Mouse (Mus musculus) hindbrain, embryonic 11.5 days (tissue): ENCODE measurements at regions not wholly inside any gene's neighbourhood (a gene's known extent, or its start where the extent isn't known, plus 50 kb on each side); places are given as distances from the start of the nearest gene placed in this dataset.
"Not testable (repeated sequence)": the region's sequence is repeated elsewhere in the genome, so short reads cannot be mapped to it uniquely, and the experiment has no call there.

ENCODE experiments used
- ATAC-seq: fragments of 200-750 bp; cut with Nextera tagmentation; 2 replicates; pipeline ENCODE4 v1.8.0; 2017; ENCODE audit warnings: mild to moderate bottlenecking, moderate TSS enrichment, moderate library complexity; ENCODE audit not compliant: low FRiP score
- DNase-seq: peaks from one replicate; pipeline ENCODE4 v3.0.0-alpha.2; 2015; ENCODE audit warnings: low spot score
- H3K27ac ChIP-seq: fragments of 300-500 bp; sonication (generic); 2 replicates; pipeline ENCODE4 v1.5.1; 2014; ENCODE audit warnings: mild to moderate bottlenecking, low read depth, low read length
- H3K27me3 ChIP-seq: fragments of 300-500 bp; sonication (generic); 2 replicates; pipeline ENCODE4 v1.6.1; 2014; ENCODE audit warnings: mild to moderate bottlenecking, low read length, moderate library complexity, mixed read lengths; ENCODE audit not compliant: control insufficient read depth, insufficient read depth
- H3K36me3 ChIP-seq: fragments of 300-500 bp; sonication (generic); 2 replicates; pipeline ENCODE4 v1.6.1; 2014; ENCODE audit warnings: mild to moderate bottlenecking, low read length, moderate library complexity, mixed read lengths; ENCODE audit not compliant: control insufficient read depth, insufficient read depth
- H3K4me1 ChIP-seq: fragments of 300-500 bp; sonication (generic); replicated peaks from 2 replicates; pipeline ENCODE4 v1.6.1; 2014; ENCODE audit warnings: low read length, mixed read lengths; ENCODE audit not compliant: control insufficient read depth, insufficient read depth
- H3K4me2 ChIP-seq: fragments of 300-500 bp; sonication (generic); replicated peaks from 2 replicates; pipeline ENCODE4 v1.6.1; 2014; ENCODE audit warnings: mild to moderate bottlenecking, low read depth, low read length
- H3K4me3 ChIP-seq: fragments of 300-500 bp; sonication (generic); 2 replicates; pipeline ENCODE4 v1.5.1; 2014; ENCODE audit warnings: low read depth, low read length
- H3K9ac ChIP-seq: fragments of 300-500 bp; sonication (generic); 2 replicates; pipeline ENCODE4 v1.6.1; 2014; ENCODE audit warnings: low read depth, low read length
- H3K9me3 ChIP-seq: fragments of 300-500 bp; sonication (generic); 2 replicates; pipeline ENCODE4 v1.6.1; 2016; ENCODE audit warnings: low read length; ENCODE audit not compliant: control insufficient read depth
- WGBS: fragments of 180-500 bp; shearing (Covaris S2); extraction: QIAGEN DNeasy Blood & Tissue Kit; methylation state at CpG from one replicate; pipeline ENCODE4 v1.1.7; 2014; 5-methylcytosine and 5-hydroxymethylcytosine counted together

GRCm38 (mm10) chr17:93067850-93068249 is 131.0 kb upstream of the Adcyap1 start:
- H3K4me3 ChIP-seq, H3K36me3 ChIP-seq, H3K4me1 ChIP-seq, H3K9ac ChIP-seq, H3K27me3 ChIP-seq, H3K9me3 ChIP-seq, H3K4me2 ChIP-seq, H3K27ac ChIP-seq: not testable (repeated sequence)
- peak; percentile 34 for DNase-seq
- WGBS, result 61% methylated on average over 1 of the region's 1 CpGs
- 0 out of 2 replicates have a peak, but pooled peaks have one; percentile 63 for ATAC-seq

- Histone ChIP-seq H3K27ac (no peak overlapping the region), H3K36me3 (no peaks in the 10 kb centered on the region), H3K9me3 (no peaks in the 10 kb centered on the region), H3K4me2 (no peak overlapping the region), H3K9ac (no peak overlapping the region), H3K27me3 (no peaks in the 10 kb centered on the region), H3K4me3 (no peak overlapping the region), H3K4me1 (no peaks in the 10 kb centered on the region)
- no peak for DNase-seq
- 55% methylated on average over 4 of the region's 4 CpGs for whole genome bisulfite sequencing
- no peak for ATAC-seq
These were observed 130.3 kb upstream of the Adcyap1 start for GRCm38 (mm10) chr17:93068489-93068888.

GRCm38 (mm10) chr17:93084048-93084447 is 114.8 kb upstream of the Adcyap1 start:
- Histone ChIP-seq H3K27me3 (no peaks in the 10 kb centered on the region), H3K9me3 (no peaks in the 10 kb centered on the region), H3K4me2 (no peak overlapping the region), H3K36me3 (no peaks in the 10 kb centered on the region), H3K27ac (no peak overlapping the region), H3K4me3 (no peak overlapping the region), H3K9ac (no peak overlapping the region), H3K4me1 (no peaks in the 10 kb centered on the region)
- no peak for DNase-seq
- 53% methylated on average over 1 of the region's 1 CpGs for WGBS
- no peak for ATAC-seq

- no peaks in the 10 kb centered on the region for H3K27me3 ChIP-seq
- no peak overlapping the region for H3K4me2 ChIP-seq
- H3K4me1 ChIP-seq, result no peaks in the 10 kb centered on the region
- H3K9me3 ChIP-seq, result no peaks in the 10 kb centered on the region
- no peak for ATAC-seq
- no peaks in the 10 kb centered on the region for H3K36me3 ChIP-seq
- H3K4me3 ChIP-seq, result no peak overlapping the region
- DNase-seq, result no peak
- no peak overlapping the region for H3K27ac ChIP-seq
- H3K9ac ChIP-seq, result no peak overlapping the region
These were observed 94.3 kb upstream of the Adcyap1 start for GRCm38 (mm10) chr17:93104516-93104915.

- ATAC-seq (no peak), DNase-seq (no peak)
- no peak overlapping the region for H3K9ac ChIP-seq
- H3K4me1 ChIP-seq, result no peaks in the 10 kb centered on the region
- H3K4me3 ChIP-seq, result no peak overlapping the region
- no peaks in the 10 kb centered on the region for H3K27me3 ChIP-seq
- no peaks in the 10 kb centered on the region for H3K36me3 ChIP-seq
- WGBS, result 68% methylated on average over 1 of the region's 1 CpGs
- no peak overlapping the region for H3K4me2 ChIP-seq
- H3K9me3 ChIP-seq, result no peaks in the 10 kb centered on the region
- H3K27ac ChIP-seq, result no peak overlapping the region
These were observed 58.8 kb upstream of the Adcyap1 start for GRCm38 (mm10) chr17:93140003-93140402.

GRCm38 (mm10) chr17:93141125-93141524 is 57.7 kb upstream of the Adcyap1 start:
- Histone ChIP-seq H3K9ac (no peak overlapping the region), H3K4me3 (no peak overlapping the region), H3K27me3 (no peaks in the 10 kb centered on the region), H3K36me3 (no peaks in the 10 kb centered on the region), H3K9me3 (no peaks in the 10 kb centered on the region), H3K4me2 (no peak overlapping the region), H3K27ac (no peak overlapping the region), H3K4me1 (no peaks in the 10 kb centered on the region)
- 29% methylated on average over 3 of the region's 3 CpGs for WGBS
- DNase-seq (peak; percentile 62), ATAC-seq (peak; percentile 53)
